Mouse (Mus musculus) stomach, postnatal 0 days (tissue): Measurements from ENCODE around the gene Notch1.

ENCODE experiments used
- CTCF ChIP-seq: IDR thresholded peaks from 2 replicates; pipeline ENCODE4 v1.5.1; 2016; ENCODE audit warnings: antibody characterized with exemption, low read depth, mild to moderate bottlenecking, moderate library complexity
- EP300 ChIP-seq: optimal IDR thresholded peaks from 2 replicates; pipeline ENCODE3; 2016; ENCODE audit warnings: antibody characterized with exemption

- TF ChIP-seq CTCF, result no peak
- no peak for TF ChIP-seq EP300
Measured at GRCm38 (mm10) chr2:26478685-26479205, 37.7 kb downstream of the Notch1 start.
